Mouse (Mus musculus): ENCODE measurements at regions not wholly inside any gene's neighbourhood (a gene's known extent, or its start where the extent isn't known, plus 50 kb on each side); places are given as distances from the start of the nearest gene placed in this dataset. TPM values are rescaled to one million over a fixed set of nuclear protein-coding genes. Genes with fewer than 3 reads are reported as not detected.

Small RNA genes in the stretch of these regions (microRNA-seq; reads per million reads assigned to microRNA genes)
- gene Gm22402 = not detected

All from stomach, embryonic 14.5 days (tissue).